Mouse (Mus musculus): ENCODE measurements at regions not wholly inside any gene's neighbourhood (a gene's known extent, or its start where the extent isn't known, plus 50 kb on each side); places are given as distances from the start of the nearest gene placed in this dataset.
"Not testable (repeated sequence)": the region's sequence is repeated elsewhere in the genome, so short reads cannot be mapped to it uniquely, and the experiment has no call there.

DNA sequence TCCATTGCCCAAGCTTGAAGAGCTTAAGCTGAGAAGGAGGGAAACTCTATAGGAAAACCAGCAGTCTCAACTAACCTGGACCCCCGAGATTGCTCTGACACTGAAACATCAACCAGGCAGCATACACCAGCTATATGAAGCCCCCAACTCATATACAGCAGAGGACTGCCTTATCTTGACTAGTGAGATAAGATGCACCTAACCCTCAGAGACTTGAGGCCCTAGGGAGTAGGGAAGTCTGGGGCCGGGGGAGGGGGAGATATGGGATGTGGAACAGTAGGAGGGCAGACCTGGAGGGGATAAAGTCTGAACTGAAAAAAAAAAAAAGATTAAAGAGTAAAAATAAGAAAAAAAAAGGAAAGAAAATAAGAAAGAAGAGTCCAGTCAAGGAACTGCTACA, 540.5 kb upstream of the Pkdcc start:
- H3K27ac ChIP-seq, result no peak overlapping the region
- H3K9me3 ChIP-seq (replicated peaks), result no peaks in the 10 kb centered on the region
- H3K4me2 ChIP-seq (replicated peaks), result no peak overlapping the region
- H3K27me3 ChIP-seq, result no peaks in the 10 kb centered on the region
- no peaks in the 10 kb centered on the region for H3K4me1 ChIP-seq
- ATAC-seq (ENCODE audit: low FRiP score), result no peak
- H3K36me3 ChIP-seq, result no peaks in the 10 kb centered on the region
- H3K9ac ChIP-seq, result no peak overlapping the region
- WGBS, result 90% methylated on average over 2 of the region's 2 CpGs
- no peak overlapping the region for H3K4me3 ChIP-seq

DNA sequence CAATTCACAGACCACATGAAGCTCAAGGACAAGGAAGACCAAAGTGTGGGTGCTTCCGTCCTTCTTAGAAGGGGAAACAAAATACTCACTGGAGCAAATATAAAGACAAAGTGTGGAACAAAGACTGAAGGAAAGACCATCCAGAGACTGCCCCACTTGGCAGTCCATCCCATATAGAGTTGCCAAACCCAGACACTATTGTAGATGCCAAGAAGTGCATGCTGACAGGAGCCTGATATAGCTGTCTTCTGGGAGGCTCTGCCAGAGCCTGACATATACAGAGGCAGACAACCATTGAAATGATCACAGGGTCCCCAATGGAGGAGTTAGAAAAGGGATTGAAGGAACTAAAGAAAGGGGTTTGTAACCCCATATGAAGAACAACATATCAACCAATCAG, 548.5 kb upstream of the Pkdcc start:
- ATAC-seq (ENCODE audit: low FRiP score); H3K9ac ChIP-seq; H3K4me3 ChIP-seq; H3K27ac ChIP-seq; H3K9me3 ChIP-seq (replicated peaks); H3K36me3 ChIP-seq; H3K27me3 ChIP-seq; H3K4me2 ChIP-seq (replicated peaks); H3K4me1 ChIP-seq: not testable (repeated sequence)
- 54% methylated on average over 1 of the region's 1 CpGs for WGBS

DNA sequence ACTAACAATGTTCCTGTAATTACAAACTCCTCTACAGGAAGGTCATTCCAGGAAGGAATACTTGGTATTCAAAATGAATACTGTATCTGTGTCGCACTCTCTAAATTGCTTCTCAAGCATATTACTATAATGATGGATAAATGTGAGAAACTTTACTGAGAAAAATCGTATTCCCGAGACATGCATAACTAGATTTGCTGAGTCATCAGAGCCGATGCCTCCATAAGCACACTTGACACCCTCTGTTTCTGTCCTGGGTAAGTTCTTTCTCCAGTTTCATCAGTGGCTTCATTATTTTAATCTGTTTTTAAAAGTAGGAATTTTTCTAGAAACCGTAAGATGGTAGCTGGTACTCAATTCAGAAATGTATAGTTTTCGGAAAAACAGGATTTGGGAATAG, 550.7 kb upstream of the Pkdcc start:
- no peak overlapping the region for H3K4me3 ChIP-seq
- 93% methylated on average over 6 of the region's 6 CpGs for WGBS

DNA sequence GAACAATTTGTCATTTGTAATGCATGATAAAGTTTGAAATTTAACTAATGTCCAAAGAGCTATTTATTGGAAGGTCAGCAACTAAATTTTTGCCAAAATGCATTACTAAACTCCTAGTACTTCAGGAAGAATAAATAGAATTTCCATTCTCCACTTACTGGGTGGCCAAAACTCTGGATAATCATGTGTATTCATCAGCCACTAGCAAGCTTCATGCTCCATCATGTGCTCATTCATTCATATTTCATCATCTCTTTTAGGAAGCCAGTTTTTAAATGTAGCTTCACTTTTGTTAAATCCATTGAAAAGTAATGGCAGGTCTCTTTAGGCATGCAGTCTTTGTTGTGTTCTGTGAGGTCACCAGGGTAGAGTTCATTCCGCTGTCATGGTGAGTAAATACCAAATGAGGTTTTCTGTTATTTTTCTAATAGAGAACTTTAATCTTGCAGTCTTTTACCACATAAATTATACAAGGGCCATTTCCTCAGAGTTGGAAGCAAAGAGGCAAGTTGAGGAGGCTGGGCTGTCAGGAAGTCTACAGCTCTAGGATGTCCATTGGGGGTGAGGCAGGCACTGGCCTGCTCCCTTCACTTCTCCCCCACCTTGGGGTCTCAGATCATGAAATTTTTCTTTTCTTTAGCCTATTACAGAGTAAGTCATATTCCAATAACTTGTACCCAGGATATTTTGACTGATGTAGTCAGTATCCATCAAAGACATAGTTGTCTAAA, 578.5 kb upstream of the Pkdcc start:
- H3K9ac ChIP-seq, result no peak overlapping the region
- no peaks in the 10 kb centered on the region for H3K36me3 ChIP-seq
- no peak for ATAC-seq (ENCODE audit: low FRiP score)
- no peaks in the 10 kb centered on the region for H3K27me3 ChIP-seq
- no peak overlapping the region for H3K27ac ChIP-seq
- WGBS, result 85% methylated on average over 1 of the region's 1 CpGs
- no peak overlapping the region for H3K4me3 ChIP-seq
- no peaks in the 10 kb centered on the region for H3K4me1 ChIP-seq
- H3K9me3 ChIP-seq (replicated peaks), result no peaks in the 10 kb centered on the region
- H3K4me2 ChIP-seq (replicated peaks), result no peak overlapping the region

More for the DNA sequence above, 550.7 kb upstream of the Pkdcc start:
- Histone ChIP-seq H3K27ac (no peak overlapping the region), H3K9ac (no peak overlapping the region), H3K4me2 (replicated peaks) (no peak overlapping the region), H3K4me1 (no peaks in the 10 kb centered on the region), H3K9me3 (replicated peaks) (no peaks in the 10 kb centered on the region), H3K27me3 (no peaks in the 10 kb centered on the region), H3K36me3 (no peaks in the 10 kb centered on the region)
- no peak for ATAC-seq (ENCODE audit: low FRiP score)

DNA sequence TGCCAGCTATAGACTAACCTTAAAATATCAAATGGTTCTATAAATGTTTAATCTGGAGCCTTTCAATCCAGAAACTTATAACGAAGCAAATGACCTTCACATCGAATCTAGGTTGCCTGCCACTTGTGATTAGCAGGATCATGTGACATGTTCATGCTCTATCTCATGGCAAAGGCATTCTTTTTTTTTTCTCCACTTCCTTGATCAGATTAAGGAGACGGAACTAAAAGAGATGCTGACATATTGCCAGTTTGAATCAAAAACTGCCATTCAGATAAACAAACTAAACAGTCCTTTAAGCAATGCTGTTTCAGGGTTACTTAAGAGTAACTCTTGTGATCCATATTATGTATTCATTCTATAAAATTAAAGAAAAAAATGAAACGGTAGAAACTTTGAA, 579.2 kb upstream of the Pkdcc start:
- no peak for ATAC-seq (ENCODE audit: low FRiP score)
- Histone ChIP-seq H3K36me3 (no peaks in the 10 kb centered on the region), H3K4me3 (no peak overlapping the region), H3K27me3 (no peaks in the 10 kb centered on the region), H3K27ac (no peak overlapping the region), H3K4me1 (no peaks in the 10 kb centered on the region), H3K4me2 (replicated peaks) (no peak overlapping the region), H3K9me3 (replicated peaks) (no peaks in the 10 kb centered on the region), H3K9ac (no peak overlapping the region)
- 80% methylated on average over 4 of the region's 4 CpGs for WGBS

DNA sequence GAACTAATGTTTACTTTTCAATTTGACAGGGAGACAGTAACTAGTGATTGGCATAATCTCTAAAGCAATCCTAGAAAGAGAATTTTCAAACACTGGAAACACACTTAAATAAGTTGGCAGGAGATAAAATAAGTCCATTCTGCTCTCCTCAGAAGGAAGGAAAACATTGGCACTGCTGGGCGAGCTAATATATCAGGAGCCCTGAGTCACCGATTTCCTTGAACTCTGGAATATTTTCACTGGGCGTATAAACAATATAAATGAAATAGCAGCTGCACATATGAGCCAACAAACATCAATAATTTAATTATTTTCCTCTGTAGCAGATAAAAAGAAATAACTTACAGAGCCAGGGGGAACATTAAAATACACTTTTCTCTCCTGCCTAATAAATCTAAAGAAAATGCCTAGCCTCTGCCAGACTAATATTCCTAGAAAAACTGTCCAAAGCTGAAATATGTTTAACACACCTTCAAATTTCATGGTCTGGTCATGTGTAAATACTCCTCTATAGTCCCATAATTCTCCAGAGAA, 608.4 kb upstream of the Pkdcc start:
- Histone ChIP-seq H3K4me1 (no peaks in the 10 kb centered on the region), H3K27ac (no peak overlapping the region), H3K27me3 (no peaks in the 10 kb centered on the region), H3K36me3 (no peaks in the 10 kb centered on the region), H3K9ac (no peak overlapping the region), H3K4me2 (replicated peaks) (no peak overlapping the region), H3K9me3 (replicated peaks) (no peaks in the 10 kb centered on the region), H3K4me3 (no peak overlapping the region)
- no peak for ATAC-seq (ENCODE audit: low FRiP score)
- WGBS, result 84% methylated on average over 3 of the region's 3 CpGs

DNA sequence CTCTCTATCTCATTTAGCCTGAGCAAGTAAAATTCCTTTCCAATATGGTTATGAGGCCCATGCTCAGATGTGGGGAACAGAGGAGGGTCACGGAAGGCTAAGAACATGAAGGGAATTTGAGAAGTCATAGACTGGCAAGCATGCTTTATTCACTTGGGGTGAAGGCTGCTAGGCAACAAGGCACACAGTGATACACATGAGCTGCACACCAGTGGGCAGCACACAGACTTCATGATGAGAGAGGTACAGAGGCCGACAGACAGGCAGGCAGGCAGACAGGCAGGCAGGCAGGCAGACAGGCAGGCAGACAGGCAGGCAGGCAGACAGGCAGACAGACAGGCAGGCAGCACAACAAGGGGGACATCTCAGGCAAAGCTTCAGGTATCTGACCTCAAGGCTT, 631.3 kb upstream of the Pkdcc start:
- no peak overlapping the region for H3K4me2 ChIP-seq (replicated peaks)
- no peak overlapping the region for H3K9ac ChIP-seq
- no peak overlapping the region for H3K27ac ChIP-seq
- no peaks in the 10 kb centered on the region for H3K9me3 ChIP-seq (replicated peaks)
- 56% methylated on average over 2 of the region's 2 CpGs for WGBS
- ATAC-seq (ENCODE audit: low FRiP score), result no peak
- H3K4me3 ChIP-seq, result no peak overlapping the region
- H3K36me3 ChIP-seq, result no peaks in the 10 kb centered on the region
- no peaks in the 10 kb centered on the region for H3K27me3 ChIP-seq
- no peaks in the 10 kb centered on the region for H3K4me1 ChIP-seq

DNA sequence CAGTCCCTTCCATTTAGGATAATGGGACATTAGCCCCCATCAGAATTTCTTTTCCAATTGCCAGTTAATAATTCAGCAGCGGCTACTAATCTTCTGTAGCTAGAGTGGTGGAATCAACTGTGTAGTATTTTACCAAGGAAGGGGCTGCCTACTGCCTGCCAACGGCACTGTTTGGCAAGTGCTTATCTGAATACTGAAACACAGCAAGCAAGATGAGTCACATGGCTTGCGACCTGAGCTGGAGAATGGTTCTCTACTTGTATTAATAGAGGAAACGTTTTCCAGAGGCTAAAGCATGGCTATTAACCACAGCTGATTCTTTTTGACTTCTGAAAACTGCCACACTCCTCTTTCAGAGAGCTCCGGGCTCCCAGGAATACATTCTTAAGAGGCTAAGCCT, 681.6 kb upstream of the Pkdcc start:
- Histone ChIP-seq H3K4me2 (replicated peaks) (no peak overlapping the region), H3K9me3 (replicated peaks) (no peaks in the 10 kb centered on the region), H3K27ac (no peak overlapping the region), H3K4me3 (no peak overlapping the region), H3K36me3 (no peaks in the 10 kb centered on the region), H3K4me1 (no peaks in the 10 kb centered on the region), H3K9ac (no peak overlapping the region), H3K27me3 (no peaks in the 10 kb centered on the region)
- WGBS, result 84% methylated on average over 5 of the region's 5 CpGs
- ATAC-seq (ENCODE audit: low FRiP score), result no peak

DNA sequence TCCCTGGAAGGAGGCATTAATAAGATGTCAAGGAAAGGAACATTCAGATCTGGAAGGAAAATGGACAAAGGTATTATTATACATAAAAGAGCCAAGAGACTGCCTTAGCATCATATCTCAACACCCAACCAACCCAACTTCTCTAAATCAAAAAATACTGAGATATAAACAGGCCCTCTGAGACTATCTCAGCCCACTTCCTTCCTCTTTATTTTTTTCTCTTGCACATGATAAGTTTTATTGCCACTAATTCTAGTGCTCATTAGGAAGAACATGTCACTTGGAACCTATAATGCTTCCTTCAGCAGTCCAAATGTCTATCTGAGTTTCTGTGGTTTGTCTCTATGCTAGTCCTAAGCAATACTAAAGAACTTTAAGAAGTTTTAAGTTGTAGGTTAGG, 697.0 kb upstream of the Pkdcc start:
- no peak overlapping the region for H3K4me3 ChIP-seq
- H3K4me1 ChIP-seq, result no peaks in the 10 kb centered on the region
- no peak overlapping the region for H3K4me2 ChIP-seq (replicated peaks)
- no peak overlapping the region for H3K27ac ChIP-seq
- no peaks in the 10 kb centered on the region for H3K36me3 ChIP-seq
- no peak for ATAC-seq (ENCODE audit: low FRiP score)
- H3K27me3 ChIP-seq, result no peaks in the 10 kb centered on the region
- no peaks in the 10 kb centered on the region for H3K9me3 ChIP-seq (replicated peaks)
- no peak overlapping the region for H3K9ac ChIP-seq

DNA sequence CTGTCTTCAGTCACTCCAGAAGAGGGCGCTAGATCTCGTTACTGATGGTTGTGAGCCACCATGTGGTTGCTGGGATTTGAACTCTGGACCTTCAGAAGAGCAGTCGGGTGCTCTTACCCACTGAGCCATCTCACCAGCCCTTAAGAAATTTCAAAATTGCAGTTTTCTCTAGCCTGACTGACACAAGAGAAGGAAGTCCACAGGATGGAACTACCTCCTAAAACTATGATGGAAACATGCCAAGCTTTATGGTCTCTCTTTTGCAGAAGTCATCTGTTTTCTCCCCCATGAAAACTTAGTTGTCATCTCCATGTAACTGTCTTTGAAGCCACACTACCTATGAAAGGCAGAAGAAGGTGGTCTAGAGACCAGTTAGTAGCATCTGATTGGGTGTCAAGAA, 698.2 kb upstream of the Pkdcc start:
- H3K4me3 ChIP-seq, result no peak overlapping the region
- no peak overlapping the region for H3K27ac ChIP-seq
- H3K9me3 ChIP-seq (replicated peaks), result no peaks in the 10 kb centered on the region
- 65% methylated on average over 3 of the region's 3 CpGs for WGBS
- no peak for ATAC-seq (ENCODE audit: low FRiP score)
- no peaks in the 10 kb centered on the region for H3K27me3 ChIP-seq
- no peak overlapping the region for H3K9ac ChIP-seq
- no peaks in the 10 kb centered on the region for H3K4me1 ChIP-seq
- H3K36me3 ChIP-seq, result no peaks in the 10 kb centered on the region
- no peak overlapping the region for H3K4me2 ChIP-seq (replicated peaks)

DNA sequence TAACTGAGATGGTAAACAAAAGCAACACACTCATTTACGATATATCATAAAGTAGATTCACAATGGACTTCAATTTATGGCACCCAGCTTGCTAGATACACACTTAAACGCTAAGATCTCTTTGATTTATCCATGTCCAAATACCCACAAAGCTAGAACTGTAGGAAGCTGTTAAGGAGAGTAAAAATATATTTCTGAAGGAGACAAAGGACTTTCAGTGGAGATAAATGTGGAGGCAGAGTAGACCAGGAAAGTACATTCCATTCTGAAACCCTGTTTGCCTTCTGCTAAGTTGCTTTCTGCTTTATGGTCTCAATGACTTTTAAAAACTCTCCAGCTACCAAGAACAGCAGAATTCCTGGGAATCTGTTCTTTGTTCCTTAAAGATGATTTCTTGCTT, 701.3 kb upstream of the Pkdcc start:
- Histone ChIP-seq H3K27me3 (no peaks in the 10 kb centered on the region), H3K36me3 (no peaks in the 10 kb centered on the region), H3K4me3 (no peak overlapping the region), H3K4me1 (no peaks in the 10 kb centered on the region), H3K9ac (no peak overlapping the region), H3K4me2 (replicated peaks) (no peak overlapping the region), H3K27ac (no peak overlapping the region), H3K9me3 (replicated peaks) (no peaks in the 10 kb centered on the region)
- WGBS, result 87% methylated on average over 2 of the region's 2 CpGs
- no peak for ATAC-seq (ENCODE audit: low FRiP score)

DNA sequence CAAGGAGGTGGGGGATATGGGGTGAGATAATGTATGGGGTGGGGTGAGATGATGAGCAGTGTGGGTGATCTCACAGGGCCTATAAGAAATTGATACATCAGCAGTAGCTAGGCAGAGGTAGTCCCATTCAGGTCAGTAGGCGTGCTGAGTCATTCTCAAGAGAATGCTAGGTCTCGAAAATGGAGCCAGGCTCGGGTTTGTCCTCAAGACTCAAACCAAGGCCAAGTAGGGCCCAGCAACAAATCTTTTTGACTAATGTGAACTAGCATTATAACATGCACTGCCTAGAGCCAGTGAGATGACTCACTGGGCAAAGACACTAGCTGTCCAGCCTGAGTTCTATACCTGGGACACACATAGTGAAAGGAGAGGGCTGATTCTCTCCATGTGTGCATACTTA, 710.8 kb upstream of the Pkdcc start:
- Histone ChIP-seq H3K4me3 (no peak overlapping the region), H3K4me2 (replicated peaks) (no peak overlapping the region), H3K9ac (no peak overlapping the region), H3K9me3 (replicated peaks) (no peaks in the 10 kb centered on the region; the same call in 1 of the 2 replicates), H3K36me3 (no peaks in the 10 kb centered on the region), H3K27ac (no peak overlapping the region), H3K4me1 (no peaks in the 10 kb centered on the region), H3K27me3 (no peaks in the 10 kb centered on the region)
- no peak for ATAC-seq (ENCODE audit: low FRiP score)
- WGBS, result 84% methylated on average over 3 of the region's 3 CpGs

DNA sequence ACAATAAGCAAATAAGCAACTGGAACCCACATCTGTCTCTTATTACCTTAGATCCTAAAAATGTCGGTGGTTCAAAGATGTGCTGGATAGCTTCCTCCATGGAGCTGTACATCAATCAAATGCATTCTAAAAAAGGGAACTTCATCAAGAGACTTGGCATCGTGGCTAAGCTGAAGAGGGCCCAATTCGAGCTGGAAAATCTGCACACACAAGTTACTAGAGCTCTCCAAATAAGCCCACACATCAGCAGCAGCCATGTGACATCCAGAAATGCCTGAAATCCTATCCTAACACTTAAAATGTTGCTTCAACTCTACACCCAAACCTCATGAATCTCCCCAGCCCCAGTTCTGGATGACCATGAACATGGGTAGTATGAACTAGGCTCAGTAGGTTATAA, 729.5 kb upstream of the Pkdcc start:
- 67% methylated on average over 3 of the region's 3 CpGs for WGBS
- H3K4me3 ChIP-seq, result no peak overlapping the region

More for the DNA sequence above, 729.5 kb upstream of the Pkdcc start:
- Histone ChIP-seq H3K27ac (no peak overlapping the region), H3K9ac (no peak overlapping the region), H3K36me3 (no peaks in the 10 kb centered on the region), H3K9me3 (replicated peaks) (no peaks in the 10 kb centered on the region), H3K27me3 (no peaks in the 10 kb centered on the region), H3K4me1 (no peaks in the 10 kb centered on the region), H3K4me2 (replicated peaks) (no peak overlapping the region)
- no peak for ATAC-seq (ENCODE audit: low FRiP score)
